Mouse (Mus musculus) adrenal gland, postnatal 4 days (tissue): ENCODE results near the gene Myo9b. TPM values are rescaled to one million over a fixed set of nuclear protein-coding genes. Genes with fewer than 3 reads are reported as not detected.

Experiments used
- DNase-seq, 2 experiments: peaks; one replicate each; pipeline ENCODE4 v3.0.0; 2021 to 2022; ENCODE audit warnings: low spot score in 2 of 2, mixed read lengths in 2 of 2
- total RNA-seq, 2 experiments: library from RNA; stranded (reverse); gene quantifications; 2 replicates each; pipeline ENCODE4 v1.2.3; 2021

Myo9b gene
- total RNA-seq, 2 experiments from 2014 or later, result 43.8 to 47.6 TPM

- DNase-seq, result no peak
Measured at GRCm38 (mm10) chr8:71407441-71407840, 134.9 kb downstream of the Myo9b start.

GRCm38 (mm10) chr8:71408231-71408630 lies 135.7 kb downstream of the Myo9b start:
- no peak for DNase-seq

Other genes with a start within 250 kb of the Myo9b start
- gene Haus8, start 220 bp downstream of the Myo9b start, total RNA-seq, result 10 to 100 TPM; 22.2 to 26.2 TPM
- 100 to 1,000 TPM; 210 to 221 TPM for gene Use1, start 94.1 kb downstream of the Myo9b start, total RNA-seq
- 10 to 100 TPM; 12.0 to 13.6 TPM for gene Ocel1, start 98.6 kb downstream of the Myo9b start, total RNA-seq
- 10 to 100 TPM; 67.6 to 70.6 TPM for gene Nr2f6, start 109.2 kb downstream of the Myo9b start, total RNA-seq
- 10 to 100 TPM; 21.6 to 21.8 TPM for gene Ushbp1, start 123.1 kb downstream of the Myo9b start, total RNA-seq
- gene Babam1, start 124.1 kb downstream of the Myo9b start, total RNA-seq, result 100 to 1,000 TPM; 108 to 109 TPM
- gene Ankle1, start 133.3 kb downstream of the Myo9b start, total RNA-seq, result 10 to 100 TPM; 13.5 to 14.6 TPM
- gene Abhd8, start 190.9 kb downstream of the Myo9b start, total RNA-seq, result 10 to 100 TPM; 58.9 to 65.9 TPM
- 10 to 100 TPM; 87.7 to 89.8 TPM for gene Mrpl34, start 192.2 kb downstream of the Myo9b start, total RNA-seq
- 10 to 100 TPM; 61.2 to 61.4 TPM for gene Dda1, start 196.5 kb downstream of the Myo9b start, total RNA-seq
- 10 to 100 TPM; 25.9 to 26.3 TPM for gene Ano8, start 213.2 kb downstream of the Myo9b start, total RNA-seq
- gene Gtpbp3, start 215.4 kb downstream of the Myo9b start, total RNA-seq, result 10 to 100 TPM; 30.6 to 32.0 TPM
- gene Plvap, start 239.0 kb downstream of the Myo9b start, total RNA-seq, result 100 to 1,000 TPM; 179 to 185 TPM